Mouse (Mus musculus) stomach, postnatal 0 days (tissue): ENCODE measurements around the gene Ptpa. TPM values are rescaled to one million over a fixed set of nuclear protein-coding genes. Genes with fewer than 3 reads are reported as not detected.

Source experiments
- ATAC-seq: fragments of 200-750 bp; cut with Nextera tagmentation; 2 replicates; pipeline ENCODE4 v1.8.0; 2017; ENCODE audit not compliant: low FRiP score, low TSS enrichment
- DNase-seq: peaks from one replicate; pipeline ENCODE4 v3.0.0-alpha.2; 2016; ENCODE audit warnings: low spot score
- H3K27ac ChIP-seq: fragments of 300-500 bp; sonication (generic); replicated peaks from 2 replicates; pipeline ENCODE4 v1.5.1; 2014; ENCODE audit warnings: mild to moderate bottlenecking, control low read depth
- H3K27me3 ChIP-seq: fragments of 300-500 bp; sonication (generic); 2 replicates; pipeline ENCODE4 v1.6.1; 2014; ENCODE audit warnings: low read length; ENCODE audit not compliant: control insufficient read depth, insufficient read depth
- H3K36me3 ChIP-seq: fragments of 300-500 bp; sonication (generic); 2 replicates; pipeline ENCODE4 v1.6.1; 2014; ENCODE audit warnings: low read length, mixed read lengths; ENCODE audit not compliant: control insufficient read depth, insufficient read depth
- H3K4me1 ChIP-seq: fragments of 300-500 bp; sonication (generic); replicated peaks from 2 replicates; pipeline ENCODE4 v1.6.1; 2014; ENCODE audit warnings: antibody characterized with exemption; ENCODE audit not compliant: control insufficient read depth, insufficient read depth
- H3K4me2 ChIP-seq: fragments of 300-500 bp; sonication (generic); replicated peaks from 2 replicates; pipeline ENCODE4 v1.6.1; 2014; ENCODE audit warnings: low read depth, mild to moderate bottlenecking, control low read depth, moderate library complexity
- H3K4me3 ChIP-seq: fragments of 300-500 bp; sonication (generic); 2 replicates; pipeline ENCODE4 v1.5.1; 2014; ENCODE audit warnings: low read depth, low read length, control low read depth
- H3K9ac ChIP-seq: fragments of 300-500 bp; sonication (generic); 2 replicates; pipeline ENCODE4 v1.6.1; 2014; ENCODE audit warnings: mild to moderate bottlenecking, low read length, control low read depth, mixed read lengths
- H3K9me3 ChIP-seq: fragments of 300-500 bp; sonication (generic); 2 replicates; pipeline ENCODE4 v1.6.1; 2016; ENCODE audit warnings: low read length; ENCODE audit not compliant: control insufficient read depth
- CTCF ChIP-seq: IDR thresholded peaks from 2 replicates; pipeline ENCODE4 v1.5.1; 2016; ENCODE audit warnings: antibody characterized with exemption, low read depth, mild to moderate bottlenecking, moderate library complexity
- EP300 ChIP-seq: optimal IDR thresholded peaks from 2 replicates; pipeline ENCODE3; 2016; ENCODE audit warnings: antibody characterized with exemption
- WGBS: fragments of 180-500 bp; shearing (Covaris S2); extraction: QIAGEN DNeasy Blood & Tissue Kit; methylation state at CpG from one replicate; pipeline ENCODE4 v1.1.7; 2014; 5-methylcytosine and 5-hydroxymethylcytosine counted together
- polyA plus RNA-seq: library from polyadenylated mRNA; unstranded; fragments of >200 nt; fragmentation: Nextera tagmentation; extraction: Ambion mirVana; gene quantifications from 2 replicates; pipeline ENCODE4 v1.2.1, GENCODE M21; 2015

The Ptpa gene
- polyA plus RNA-seq, 1 experiment from 2014 or later: 76.6 TPM

DNA sequence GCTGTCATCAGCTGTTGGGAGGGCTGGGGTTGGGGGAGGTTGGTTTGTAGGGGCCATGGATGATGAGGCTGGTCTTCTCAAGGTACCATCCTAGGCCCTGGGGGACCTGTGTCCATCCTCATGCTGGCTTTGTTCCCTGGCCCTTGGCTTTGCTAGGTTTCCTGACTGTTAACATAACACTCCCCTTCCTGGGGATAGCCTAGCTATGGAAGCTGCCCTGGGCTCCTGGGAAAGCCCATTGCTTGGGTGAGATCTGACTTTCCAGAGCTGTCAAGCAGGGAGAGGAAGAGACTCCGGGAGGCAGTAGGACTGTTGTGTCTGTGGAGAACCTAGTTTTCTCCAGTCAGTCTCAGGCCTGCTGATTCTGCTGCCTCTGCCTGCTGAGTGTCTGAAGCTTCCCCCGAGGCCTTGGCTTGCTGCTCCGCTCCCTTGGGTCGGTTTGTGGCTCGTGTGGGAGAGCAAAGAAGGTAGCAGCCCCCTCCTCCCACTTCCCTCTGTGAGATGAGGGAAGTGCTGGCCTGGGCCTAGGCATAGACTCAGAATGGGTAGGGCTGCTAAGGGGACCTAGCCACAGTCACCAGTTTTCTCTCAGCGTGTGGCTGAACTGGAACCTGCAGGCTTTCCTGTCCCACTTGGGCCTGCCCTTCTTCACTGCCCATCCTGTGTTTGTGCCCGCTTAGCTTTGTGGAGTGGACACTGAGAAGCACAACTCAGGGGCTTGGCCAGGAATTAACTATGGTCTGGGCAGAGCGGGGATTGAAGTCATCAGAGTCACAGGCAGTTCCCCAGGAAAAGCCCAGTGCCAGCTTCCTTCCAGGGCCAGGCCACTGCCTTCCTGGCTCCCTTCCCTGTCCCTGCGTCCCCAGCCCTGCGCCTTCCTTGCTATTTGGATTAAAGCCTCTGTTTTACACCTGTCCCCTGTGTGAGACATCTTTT lies 31.3 kb downstream of the Ptpa start:
- ATAC-seq (no peak), DNase-seq (no peak)
- Histone ChIP-seq H3K4me3 (no peak overlapping the region), H3K4me1 (peaks cover 22% of the 10 kb centered on the region), H3K4me2 (no peak overlapping the region), H3K27me3 (no peaks in the 10 kb centered on the region), H3K36me3 (peaks cover 14% of the 10 kb centered on the region), H3K27ac (peak overlapping the region; percentile 30; the same call in 1 of the 2 replicates), H3K9ac (peak overlapping the region; percentile 18; the same call in 1 of the 2 replicates), H3K9me3 (no peaks in the 10 kb centered on the region)
- WGBS: 84% methylated on average over 10 of the region's 10 CpGs
- TF ChIP-seq CTCF: no peak
- TF ChIP-seq EP300: no peak

DNA sequence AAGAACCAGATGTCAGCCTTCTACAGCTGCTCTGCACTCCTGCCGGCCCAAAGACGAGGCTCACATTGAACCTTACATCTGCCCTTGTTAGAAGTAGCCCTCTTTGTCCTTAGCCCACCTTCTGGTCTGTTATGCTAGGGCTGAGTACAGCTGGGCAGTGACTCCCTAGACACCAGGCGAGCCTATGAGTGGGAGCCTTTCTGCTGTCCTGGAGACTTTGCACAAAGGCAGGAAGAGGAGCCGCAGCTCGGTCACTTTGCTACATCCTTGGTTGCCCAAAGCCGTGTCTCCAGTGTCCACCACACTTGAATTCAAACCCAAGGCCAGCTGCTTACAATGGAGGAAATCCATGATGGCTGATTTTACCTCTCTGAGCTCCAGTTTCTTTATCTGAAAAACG lies 32.5 kb downstream of the Ptpa start:
- Histone ChIP-seq H3K27me3 (no peaks in the 10 kb centered on the region), H3K4me1 (peaks cover 12% of the 10 kb centered on the region), H3K27ac (0 out of 2 replicates have a peak overlapping the region, but pooled peaks have one; percentile 8), H3K4me2 (no peak overlapping the region), H3K9ac (no peak overlapping the region), H3K9me3 (no peaks in the 10 kb centered on the region), H3K4me3 (no peak overlapping the region), H3K36me3 (peaks cover 12% of the 10 kb centered on the region)
- TF ChIP-seq EP300: no peak
- no peak for TF ChIP-seq CTCF
- ATAC-seq: no peak
- WGBS: 89% methylated on average over 7 of the region's 7 CpGs
- no peak for DNase-seq

DNA sequence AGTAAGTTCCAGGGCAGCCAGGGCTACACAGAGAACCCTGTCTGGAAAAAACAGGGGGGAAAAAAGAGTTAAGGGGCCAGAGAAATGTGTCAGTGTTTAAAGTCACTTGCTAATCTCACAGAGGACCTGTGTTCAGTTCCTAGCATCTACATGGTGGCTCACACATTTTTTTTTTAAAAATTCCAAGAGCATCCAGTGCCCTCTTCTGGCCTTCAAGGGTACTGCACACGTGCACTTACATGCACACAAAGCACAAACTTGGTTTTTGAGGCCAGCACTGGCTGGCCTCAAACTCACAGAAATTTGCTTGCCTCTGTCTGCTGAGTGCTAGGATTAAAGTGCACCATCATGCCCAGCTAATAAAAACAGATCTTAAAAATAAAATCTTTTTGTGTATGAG lies 34.7 kb downstream of the Ptpa start:
- ATAC-seq: no peak
- Histone ChIP-seq H3K9me3 (no peaks in the 10 kb centered on the region), H3K4me2 (no peak overlapping the region), H3K4me1 (0 out of 2 replicates have a peak, but pooled peaks cover 3% of the 10 kb centered on the region), H3K27me3 (no peaks in the 10 kb centered on the region), H3K9ac (no peak overlapping the region), H3K36me3 (peaks cover 9% of the 10 kb centered on the region), H3K4me3 (no peak overlapping the region), H3K27ac (no peak overlapping the region)
- DNase-seq: no peak
- TF ChIP-seq EP300 (no peak), CTCF (peak; percentile 62)
- WGBS: 70% methylated on average over 1 of the region's 1 CpGs

DNA sequence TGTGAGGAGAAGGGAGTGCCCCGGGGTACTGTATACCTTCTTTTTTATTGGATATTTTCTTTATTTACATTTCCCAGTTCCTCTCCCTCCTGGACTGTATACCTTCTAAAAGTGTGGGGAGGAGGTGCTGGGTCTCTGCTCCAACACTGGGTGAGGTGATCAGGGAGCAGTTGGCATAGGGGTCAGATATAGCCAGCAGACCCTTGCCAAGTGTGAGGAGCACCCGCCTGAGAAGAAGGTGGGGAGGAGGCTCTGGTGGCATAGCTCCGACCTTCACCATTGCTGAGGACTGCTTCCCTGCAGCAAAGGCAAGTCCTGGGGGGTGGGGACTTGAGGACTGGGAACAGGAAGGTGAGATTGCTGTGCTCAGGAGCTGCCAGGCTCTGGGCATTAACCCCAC lies 35.7 kb downstream of the Ptpa start:
- H3K27me3 ChIP-seq: no peaks in the 10 kb centered on the region
- no peak overlapping the region for H3K4me2 ChIP-seq
- no peak for DNase-seq
- H3K4me3 ChIP-seq: no peak overlapping the region
- H3K4me1 ChIP-seq: no peaks in the 10 kb centered on the region
- H3K9ac ChIP-seq: no peak overlapping the region
- 0 out of 2 replicates have a peak, but pooled peaks have one; percentile 18 for ATAC-seq
- 64% methylated on average over 3 of the region's 3 CpGs for WGBS
- H3K9me3 ChIP-seq: no peaks in the 10 kb centered on the region
- no peak overlapping the region for H3K27ac ChIP-seq
- peaks cover 8% of the 10 kb centered on the region for H3K36me3 ChIP-seq
- TF ChIP-seq CTCF (no peak), EP300 (no peak)

DNA sequence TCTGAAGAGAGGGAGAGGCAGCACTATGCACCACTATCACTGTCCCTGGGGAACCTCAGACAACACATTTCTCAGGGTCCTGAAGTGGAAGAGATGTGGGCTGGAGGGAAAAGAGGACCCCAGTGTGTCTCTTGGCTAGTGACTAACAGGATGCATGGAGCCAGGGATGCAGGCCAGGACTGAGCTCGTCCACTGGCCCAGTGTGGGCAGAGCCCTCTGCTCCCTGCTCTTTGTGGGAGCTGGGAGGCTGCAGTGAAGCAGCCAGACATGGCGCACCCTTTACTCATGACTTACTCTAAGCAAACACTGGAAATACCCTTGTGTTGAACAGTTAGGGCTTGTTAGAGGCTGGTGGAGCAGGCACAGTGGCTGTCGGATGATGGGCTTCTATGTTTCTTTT lies 37.7 kb downstream of the Ptpa start:
- ATAC-seq: no peak
- Histone ChIP-seq H3K27ac (no peak overlapping the region), H3K27me3 (no peaks in the 10 kb centered on the region), H3K9me3 (no peaks in the 10 kb centered on the region), H3K9ac (no peak overlapping the region), H3K4me1 (no peaks in the 10 kb centered on the region), H3K4me3 (no peak overlapping the region), H3K36me3 (no peaks in the 10 kb centered on the region; the same call in none of the 2 replicates), H3K4me2 (no peak overlapping the region)
- no peak for TF ChIP-seq CTCF
- no peak for TF ChIP-seq EP300
- WGBS: 61% methylated on average over 3 of the region's 3 CpGs
- no peak for DNase-seq

DNA sequence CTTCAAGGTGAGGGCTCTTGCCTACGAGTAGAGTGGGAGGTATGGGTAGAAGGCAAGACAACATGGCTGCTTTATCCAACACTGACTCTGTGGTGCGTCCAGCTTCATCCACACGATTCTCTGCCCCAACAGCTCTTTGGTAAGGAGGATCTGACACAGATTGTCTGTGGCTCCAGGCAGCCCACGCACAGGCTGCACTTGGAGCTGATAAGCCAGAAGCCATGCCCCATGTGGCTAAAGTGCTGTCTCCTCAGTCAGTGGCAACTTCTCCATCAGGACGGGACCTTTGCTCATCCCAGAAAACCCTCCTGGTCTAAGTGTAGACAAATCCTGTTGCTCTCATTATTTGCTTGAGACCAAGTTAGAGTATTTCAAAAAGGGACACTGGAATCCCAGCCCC lies 38.7 kb downstream of the Ptpa start:
- DNase-seq (no peak), ATAC-seq (no peak)
- H3K4me2 ChIP-seq: no peak overlapping the region
- H3K9me3 ChIP-seq: no peaks in the 10 kb centered on the region
- WGBS: 89% methylated on average over 5 of the region's 5 CpGs
- H3K36me3 ChIP-seq: no peaks in the 10 kb centered on the region; the same call in 1 of the 2 replicates
- no peaks in the 10 kb centered on the region for H3K27me3 ChIP-seq
- no peak overlapping the region for H3K9ac ChIP-seq
- no peak overlapping the region for H3K4me3 ChIP-seq
- TF ChIP-seq CTCF (no peak), EP300 (no peak)
- H3K27ac ChIP-seq: no peak overlapping the region
- H3K4me1 ChIP-seq: no peaks in the 10 kb centered on the region
